Mouse (Mus musculus) monocyte, adult 5-6 weeks (primary cell): ENCODE results near the gene Rsph3b. TPM values are rescaled to one million over a fixed set of nuclear protein-coding genes. Genes with fewer than 3 reads are reported as not detected.

Experiments used
- ATAC-seq: fragments of 153-309, 156-312 bp; replicated peaks from 2 replicates; pipeline ENCODE4 v1.8.0; 2017; ENCODE audit warnings: mild to moderate bottlenecking; ENCODE audit not compliant: low TSS enrichment, insufficient number of reproducible peaks, severe bottlenecking, poor library complexity, low FRiP score
- total RNA-seq: library from RNA; stranded (forward); fragments of 200-1000, 200-491, 200-594 nt; gene quantifications from 3 replicates; pipeline ENCODE4 v1.2.3, GENCODE M21; 2017

Rsph3b gene
- total RNA-seq, 1 experiment from 2014 or later: 23.5 TPM

DNA sequence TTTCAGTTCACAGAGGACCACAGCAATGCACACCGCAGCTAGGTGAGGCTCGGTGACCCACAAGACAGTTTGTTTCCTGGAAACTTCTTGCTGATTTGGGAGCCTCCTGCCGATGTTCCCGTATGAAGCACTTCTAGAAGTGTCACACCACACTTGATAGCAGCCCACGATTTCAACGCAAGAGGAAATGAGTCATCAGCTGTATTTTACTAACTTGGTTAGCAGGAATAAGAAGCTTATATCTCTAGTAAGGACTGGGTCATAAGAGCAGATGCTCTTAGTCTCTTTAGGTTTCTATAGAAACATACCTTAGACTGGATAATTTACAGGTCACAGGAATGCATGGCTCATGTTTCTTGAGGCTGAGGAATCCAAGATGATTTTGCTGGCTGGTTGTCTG is 67.2 kb downstream of the Rsph3b start:
- ATAC-seq: no peak

DNA sequence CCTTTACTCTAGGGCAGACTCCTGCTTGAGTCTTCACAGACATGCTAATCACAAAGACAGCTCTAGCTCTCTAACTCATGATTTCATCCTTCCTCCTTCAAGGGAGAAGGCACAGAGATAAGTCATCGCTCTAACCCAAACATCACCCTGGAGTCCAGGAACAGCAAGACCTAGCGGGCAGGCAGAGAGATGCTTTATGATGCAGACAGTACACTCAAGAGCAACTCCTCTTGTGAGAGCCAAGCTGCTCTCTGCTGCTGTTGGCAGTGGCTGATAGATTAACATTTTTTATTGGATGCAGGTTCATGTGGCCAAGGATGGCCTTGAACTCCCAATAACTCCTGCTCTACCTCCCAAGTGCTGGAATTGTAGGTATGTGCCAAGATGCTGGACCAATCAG is 77.1 kb downstream of the Rsph3b start:
- ATAC-seq: no peak

DNA sequence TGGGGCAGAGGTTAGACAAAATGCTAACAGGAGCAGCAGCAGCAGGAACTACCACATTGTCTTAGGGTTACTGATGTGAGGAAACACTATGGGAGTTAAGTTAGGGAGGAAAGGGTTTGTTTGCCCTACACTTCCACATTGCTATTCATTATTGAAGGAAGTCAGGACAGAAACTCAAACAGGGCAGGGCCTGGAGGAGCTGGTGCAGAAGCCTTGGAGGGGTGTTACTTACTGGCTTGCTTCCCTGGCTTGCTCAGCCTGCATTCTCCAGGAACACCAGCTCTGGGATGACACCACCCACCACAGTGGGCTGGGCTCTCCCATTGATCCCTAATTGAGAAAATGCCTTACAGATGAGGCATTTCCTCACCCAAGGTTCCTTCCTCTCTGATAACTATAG is 79.7 kb downstream of the Rsph3b start:
- ATAC-seq: no peak

DNA sequence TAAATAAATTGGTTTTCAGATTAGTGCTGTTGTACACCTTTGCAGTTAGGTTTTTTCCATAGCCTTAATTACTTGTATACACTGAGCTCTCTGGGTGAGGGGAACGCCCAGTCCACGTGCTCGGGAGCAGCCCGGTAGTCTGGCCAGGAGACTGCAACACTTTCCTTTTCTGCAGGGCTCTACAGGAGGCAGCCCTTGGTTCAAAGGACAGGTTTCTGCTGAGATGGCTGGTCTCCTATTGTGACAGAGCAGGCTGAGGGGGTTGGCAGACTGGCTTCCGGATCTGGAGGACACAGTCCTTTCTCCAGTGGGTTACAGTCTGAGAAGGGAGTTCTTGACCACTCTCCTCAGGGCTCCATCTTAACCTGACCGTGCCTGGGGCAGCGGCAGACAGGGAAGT is 80.7 kb downstream of the Rsph3b start:
- no peak for ATAC-seq

DNA sequence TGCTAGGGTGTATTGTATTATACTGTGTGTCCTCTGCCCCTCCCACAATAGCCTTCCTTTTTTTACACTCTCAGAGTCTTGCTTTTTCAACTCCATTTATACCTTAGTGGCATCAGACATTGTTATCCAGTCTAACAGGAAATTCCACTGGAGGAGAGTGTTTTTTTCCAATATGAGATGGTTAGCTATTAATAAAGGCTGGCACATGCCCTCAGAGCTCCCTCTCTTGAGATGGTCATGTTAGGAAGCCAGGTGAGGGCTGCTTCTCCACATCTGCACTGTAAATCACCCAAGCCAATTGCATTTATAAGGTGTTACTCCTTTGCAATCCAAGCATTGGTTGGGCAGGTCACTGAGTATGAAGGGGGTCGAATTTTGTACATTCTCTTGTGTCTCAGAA is 81.9 kb downstream of the Rsph3b start:
- ATAC-seq: no peak

DNA sequence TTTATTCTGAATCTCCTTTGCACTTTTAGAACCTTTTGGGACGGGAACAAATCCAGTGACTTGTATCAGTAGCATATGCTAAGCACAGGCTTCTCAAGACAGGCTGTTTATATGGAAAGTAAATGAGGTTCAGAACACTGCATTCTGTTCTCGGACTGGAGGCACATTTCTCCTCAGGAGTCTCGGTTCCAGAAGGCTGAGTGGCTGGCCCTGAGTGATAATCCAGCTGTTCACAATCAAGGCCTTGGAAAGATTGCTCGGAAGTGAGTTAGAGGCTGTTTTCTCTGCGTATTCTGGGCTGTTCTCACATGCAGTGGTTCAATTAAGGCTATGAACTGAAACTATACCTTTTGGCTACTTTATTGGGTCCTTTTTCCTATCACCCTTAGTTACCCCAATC is 82.9 kb downstream of the Rsph3b start:
- ATAC-seq: no peak

DNA sequence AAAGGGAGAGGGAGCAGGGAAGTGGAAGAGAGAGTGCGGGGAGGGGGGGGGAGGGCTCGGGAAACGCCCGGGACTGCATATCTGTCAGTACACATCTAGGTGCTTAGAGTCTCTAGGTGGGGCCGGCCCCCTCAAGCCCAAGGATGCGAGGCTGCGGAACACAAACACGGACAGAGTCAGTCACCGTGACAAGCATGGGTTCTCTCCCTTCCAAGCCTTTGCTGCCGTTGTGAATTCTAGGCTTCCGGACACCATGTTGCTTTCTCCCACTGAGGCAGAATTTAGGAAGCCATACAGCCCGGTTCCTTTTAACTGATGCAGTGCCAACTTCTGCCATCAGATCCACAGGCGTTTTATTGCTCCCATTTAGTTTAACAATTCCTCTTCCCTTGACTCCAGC is 83.6 kb downstream of the Rsph3b start:
- no peak for ATAC-seq

DNA sequence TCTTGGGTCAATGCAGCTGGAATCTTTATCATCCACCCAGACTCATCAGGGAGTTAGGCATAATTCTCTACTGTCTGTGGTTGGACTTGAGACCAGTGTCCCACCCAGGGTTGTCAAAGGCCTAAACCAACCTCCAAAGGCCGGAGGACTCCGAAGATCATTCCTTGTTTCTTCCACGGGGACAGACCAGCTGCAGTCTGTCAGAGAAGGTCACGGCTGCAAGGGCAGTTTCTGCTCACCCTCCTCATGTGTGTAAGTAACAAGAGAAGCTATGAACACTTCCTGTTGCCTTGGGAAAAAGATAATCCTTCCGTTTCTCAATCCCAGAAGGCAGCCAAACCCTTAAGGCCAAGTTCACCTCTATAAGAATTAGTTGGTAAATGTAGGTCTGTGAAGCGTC is 85.0 kb downstream of the Rsph3b start:
- ATAC-seq: no peak

DNA sequence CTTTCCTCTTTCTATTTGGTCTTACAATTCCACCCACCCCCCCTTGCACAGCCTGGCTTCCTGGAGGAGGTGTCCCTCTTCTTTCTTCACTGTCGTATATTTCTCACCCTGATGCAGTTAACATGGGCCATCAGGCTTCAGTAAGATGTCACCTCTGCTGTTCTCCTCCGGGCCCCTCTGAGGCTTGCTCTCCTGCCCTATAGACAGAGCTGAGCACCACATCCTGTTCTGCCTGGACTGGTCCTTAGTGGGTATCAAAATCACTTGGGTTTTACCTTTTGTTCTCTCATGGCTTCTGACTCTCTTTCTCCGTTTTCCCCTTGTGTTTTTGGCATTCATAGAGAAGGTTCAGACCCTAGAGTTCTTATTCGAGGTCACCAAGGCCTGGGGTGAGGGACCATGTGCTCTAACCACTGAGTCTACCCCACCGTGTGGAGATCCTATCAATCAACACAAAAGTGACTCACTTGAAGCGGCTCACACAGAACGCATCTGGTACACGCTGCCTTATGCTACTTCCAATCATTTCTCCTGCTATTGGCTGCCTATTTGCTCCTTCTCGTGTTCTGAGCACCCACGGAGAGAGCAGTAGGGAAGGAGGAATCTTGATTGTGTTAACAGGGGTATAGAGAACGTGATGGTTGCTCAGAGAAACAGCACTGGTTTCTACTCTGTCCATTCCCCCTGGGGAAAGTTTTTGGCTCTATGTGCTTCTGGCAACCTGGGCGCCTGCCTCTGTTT is 86.3 kb downstream of the Rsph3b start:
- ATAC-seq: no peak

DNA sequence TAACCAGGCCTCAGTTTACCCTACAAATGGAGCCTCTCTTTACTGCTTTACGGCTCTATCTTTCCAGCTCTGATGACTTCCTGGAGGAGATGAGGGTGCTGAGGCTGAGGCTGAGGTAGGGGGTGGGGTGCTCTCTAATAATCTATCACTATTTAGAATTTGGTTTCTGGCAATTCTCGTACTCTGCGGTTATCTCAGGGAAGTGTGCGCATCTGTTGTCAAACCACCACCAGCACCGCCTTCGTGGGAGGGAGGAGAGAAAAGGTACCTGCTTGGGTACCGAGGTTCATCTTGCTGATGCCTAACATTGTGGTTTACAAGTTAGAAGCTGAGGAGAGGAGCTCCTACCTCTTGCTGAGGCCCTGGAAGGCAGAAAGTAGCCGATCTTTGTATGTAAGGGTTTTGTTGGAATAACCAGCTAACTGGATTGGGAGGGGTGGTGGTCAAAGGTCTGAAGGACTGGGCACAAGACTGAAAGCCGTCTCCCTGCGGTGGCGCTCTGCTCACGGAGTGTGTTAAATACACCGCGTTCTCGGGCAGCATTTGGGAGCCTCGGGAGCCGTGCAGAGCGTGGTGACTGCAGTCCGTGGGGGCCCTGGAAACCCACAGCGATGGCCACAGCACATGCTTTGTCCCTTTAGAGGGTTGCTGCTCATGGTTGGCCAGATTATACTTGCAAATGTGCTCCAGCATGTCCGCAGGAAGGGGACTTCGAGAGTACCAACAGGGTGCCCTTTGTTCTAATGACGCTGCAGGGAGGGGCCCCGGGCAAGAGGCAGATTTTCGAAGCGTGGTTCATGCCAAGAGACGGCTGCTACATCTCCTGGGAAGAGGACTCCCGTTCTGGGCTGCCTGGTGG is 87.1 kb downstream of the Rsph3b start:
- ATAC-seq: 0 out of 2 replicates have a peak, but pooled peaks have one; percentile 45

DNA sequence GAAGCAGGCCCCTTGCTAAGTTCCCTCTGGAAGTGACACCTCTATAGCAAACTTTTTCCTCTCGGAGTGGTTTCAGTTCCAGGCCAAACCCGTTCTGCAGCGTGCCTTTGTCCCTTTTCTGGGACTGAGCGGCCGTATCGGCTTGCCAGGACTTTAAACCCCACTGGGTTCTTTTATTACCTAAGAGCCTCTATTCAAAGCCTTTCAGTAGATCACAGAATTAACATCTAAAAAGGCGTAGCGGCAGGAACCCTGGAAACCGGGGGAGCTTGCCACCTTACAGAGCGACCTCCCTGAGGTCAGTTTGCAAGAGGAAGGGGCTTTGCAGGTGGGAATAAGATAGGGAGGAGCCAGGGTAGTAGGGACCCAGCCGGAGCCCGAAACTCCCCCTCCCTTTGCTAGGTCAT is 88.0 kb downstream of the Rsph3b start:
- no peak for ATAC-seq

DNA sequence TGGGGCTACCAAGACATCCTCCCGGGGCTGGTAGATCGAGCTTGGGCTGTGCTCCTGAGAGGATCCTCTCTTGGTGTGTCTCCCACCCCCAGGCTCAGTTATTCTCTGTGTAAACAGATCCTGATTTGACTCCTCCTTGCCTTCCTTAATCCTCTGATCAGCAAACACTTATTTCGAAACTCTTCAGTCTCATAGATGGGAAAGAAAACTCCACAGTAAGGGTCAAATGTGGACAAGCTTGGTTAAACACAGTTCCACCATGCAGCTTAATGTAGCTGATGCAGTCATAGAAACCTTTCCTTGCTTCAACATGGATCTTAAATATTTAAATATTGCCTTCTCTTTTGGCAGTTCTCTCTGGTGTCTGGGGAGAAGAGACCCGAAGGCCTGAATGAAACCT is 88.4 kb downstream of the Rsph3b start:
- ATAC-seq: no peak

Other genes starting within 250 kb of the Rsph3b start
- gene Ezr, start 165.9 kb downstream of the Rsph3b start, total RNA-seq: 389 to 480 TPM (median 421 TPM) in 3 replicates
- gene Tagap1, start 12.5 kb upstream of the Rsph3b start, total RNA-seq: 15.4 to 26.5 TPM (median 20.1 TPM) in 3 replicates
- 766 to 836 TPM (median 784 TPM) in 3 replicates for gene Rnaset2b, start 22.0 kb upstream of the Rsph3b start, total RNA-seq
- 3.1 to 6.7 TPM in 2 of 3 replicates, not detected in the other for gene Gm49721, start 30.2 kb upstream of the Rsph3b start, total RNA-seq
- not detected in 3 replicates for gene Gm1604a, start 76.9 kb upstream of the Rsph3b start, total RNA-seq
- 20.2 to 30.6 TPM (median 22.7 TPM) in 3 replicates for gene Rps6ka2, start 221.4 kb upstream of the Rsph3b start, total RNA-seq